Mouse (Mus musculus) right cerebral cortex, adult 18-20 months (tissue): ENCODE results near the gene Siah2.

Source experiments
- DNase-seq: peaks from one replicate; pipeline ENCODE4 v3.0.0; 2022; ENCODE audit warnings: mixed read lengths

The Siah2 gene

DNA sequence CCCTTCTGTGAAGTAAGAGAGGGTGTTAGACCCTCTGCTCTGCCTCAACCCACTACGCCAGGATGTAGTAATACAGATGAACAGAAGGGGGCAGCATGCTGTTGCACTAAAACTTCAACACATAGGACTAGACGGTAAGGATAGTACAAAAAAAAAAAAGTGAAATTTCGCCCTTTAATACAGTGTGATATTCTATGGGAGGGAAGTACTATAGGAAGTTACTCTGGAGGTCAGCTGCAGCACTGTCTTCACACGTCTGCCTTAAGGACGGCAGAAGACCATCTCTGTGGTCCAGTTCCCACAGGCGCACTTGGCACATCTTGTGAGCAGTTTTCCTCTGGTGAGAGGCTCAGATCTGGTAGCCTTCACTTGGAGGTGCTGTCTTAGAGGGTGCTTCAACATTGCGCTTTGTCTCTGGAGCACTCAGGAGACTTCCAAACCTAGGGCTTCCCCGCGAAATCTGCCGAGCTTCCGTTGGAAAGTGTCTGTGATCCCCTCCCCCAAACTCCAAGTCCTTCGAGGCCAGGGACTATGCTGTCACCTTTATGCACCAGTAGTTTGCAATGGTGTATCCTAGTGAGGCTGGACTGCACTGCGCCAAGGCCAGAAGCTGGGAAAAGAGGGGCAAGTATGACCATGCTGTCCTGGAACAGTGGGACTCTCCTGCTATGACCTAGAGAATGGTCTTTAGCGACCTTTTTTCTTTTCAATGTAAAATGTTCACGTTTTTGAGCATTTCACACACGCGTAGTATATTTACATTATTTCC lies 36.7 kb downstream of the Siah2 start:
- DNase-seq = peak; percentile 49

DNA sequence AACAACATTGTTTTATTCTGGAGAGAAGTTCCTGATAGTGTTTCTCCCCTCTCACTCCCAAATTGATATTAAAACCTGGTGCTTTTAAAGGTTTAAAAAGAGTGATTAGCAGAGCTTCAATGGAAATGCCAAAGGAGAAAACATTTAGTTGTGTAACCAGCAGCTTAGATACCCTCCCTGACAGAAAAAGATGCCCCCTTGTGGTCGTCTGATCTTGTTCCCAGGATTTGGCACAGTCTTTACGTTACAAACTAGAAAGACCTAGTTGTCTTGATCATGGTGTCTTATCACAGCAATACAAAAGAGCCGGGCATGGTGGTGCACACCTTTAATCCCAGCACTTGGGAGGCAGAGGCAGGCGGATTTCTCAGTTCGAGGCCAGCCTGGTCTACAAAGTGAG lies 38.3 kb downstream of the Siah2 start:
- DNase-seq = no peak

DNA sequence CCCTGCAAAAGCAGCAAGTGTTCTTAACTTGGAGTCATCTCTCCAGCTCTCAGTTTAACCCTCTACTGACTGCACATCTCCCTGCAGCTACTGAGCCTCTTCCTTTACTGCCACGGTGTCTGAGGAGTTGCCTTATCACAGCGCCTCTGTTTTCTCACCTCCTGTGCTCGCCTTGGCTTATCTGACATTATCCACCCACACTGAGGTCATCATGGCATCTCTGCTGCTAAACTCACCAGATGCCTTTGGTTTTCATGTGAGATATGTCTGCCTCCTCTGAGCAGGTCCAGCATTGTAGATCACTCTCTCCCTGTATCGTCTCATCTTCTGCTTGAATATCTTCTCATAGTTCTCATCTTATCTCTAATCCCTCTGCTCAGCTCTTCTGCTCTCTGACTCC lies 41.9 kb downstream of the Siah2 start:
- DNase-seq = no peak

DNA sequence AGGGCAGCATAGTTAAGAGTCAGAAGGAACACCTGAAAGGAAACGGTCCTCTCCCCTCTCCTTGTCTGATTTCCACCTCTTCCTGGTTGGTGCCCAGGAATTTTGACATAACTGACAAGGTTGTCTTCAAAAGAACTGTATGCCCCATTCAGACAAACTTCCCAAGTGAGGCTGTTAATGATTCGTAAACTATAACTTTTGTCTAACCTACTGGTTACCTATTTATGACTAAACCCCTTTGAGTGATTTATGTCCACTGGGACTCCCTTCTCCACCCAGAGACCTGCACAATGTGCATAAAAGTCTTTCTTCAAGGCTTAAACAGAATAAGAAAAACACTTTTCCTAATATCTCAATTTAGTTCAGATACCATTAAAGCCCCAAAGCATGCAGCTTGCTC lies 45.0 kb downstream of the Siah2 start:
- no peak for DNase-seq

DNA sequence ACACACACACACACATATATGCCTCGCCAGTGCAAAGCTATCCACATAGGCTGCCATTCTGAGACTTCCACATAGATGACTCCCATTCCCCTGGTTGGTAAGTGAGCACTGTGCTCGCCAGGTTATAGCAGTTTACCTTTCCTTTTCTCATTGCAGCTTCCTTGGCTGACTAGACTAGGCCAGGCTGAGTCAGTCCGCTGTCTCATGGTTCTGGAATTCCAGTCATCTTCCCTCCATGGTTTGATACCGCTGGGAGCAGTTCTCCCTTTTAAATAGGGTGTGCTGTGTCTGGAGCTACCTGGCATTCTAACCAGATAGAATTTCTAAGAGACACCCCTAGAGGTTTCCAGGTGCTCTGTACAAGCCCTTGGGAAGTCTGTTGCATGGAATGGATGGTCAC lies 46.0 kb downstream of the Siah2 start:
- DNase-seq = no peak

DNA sequence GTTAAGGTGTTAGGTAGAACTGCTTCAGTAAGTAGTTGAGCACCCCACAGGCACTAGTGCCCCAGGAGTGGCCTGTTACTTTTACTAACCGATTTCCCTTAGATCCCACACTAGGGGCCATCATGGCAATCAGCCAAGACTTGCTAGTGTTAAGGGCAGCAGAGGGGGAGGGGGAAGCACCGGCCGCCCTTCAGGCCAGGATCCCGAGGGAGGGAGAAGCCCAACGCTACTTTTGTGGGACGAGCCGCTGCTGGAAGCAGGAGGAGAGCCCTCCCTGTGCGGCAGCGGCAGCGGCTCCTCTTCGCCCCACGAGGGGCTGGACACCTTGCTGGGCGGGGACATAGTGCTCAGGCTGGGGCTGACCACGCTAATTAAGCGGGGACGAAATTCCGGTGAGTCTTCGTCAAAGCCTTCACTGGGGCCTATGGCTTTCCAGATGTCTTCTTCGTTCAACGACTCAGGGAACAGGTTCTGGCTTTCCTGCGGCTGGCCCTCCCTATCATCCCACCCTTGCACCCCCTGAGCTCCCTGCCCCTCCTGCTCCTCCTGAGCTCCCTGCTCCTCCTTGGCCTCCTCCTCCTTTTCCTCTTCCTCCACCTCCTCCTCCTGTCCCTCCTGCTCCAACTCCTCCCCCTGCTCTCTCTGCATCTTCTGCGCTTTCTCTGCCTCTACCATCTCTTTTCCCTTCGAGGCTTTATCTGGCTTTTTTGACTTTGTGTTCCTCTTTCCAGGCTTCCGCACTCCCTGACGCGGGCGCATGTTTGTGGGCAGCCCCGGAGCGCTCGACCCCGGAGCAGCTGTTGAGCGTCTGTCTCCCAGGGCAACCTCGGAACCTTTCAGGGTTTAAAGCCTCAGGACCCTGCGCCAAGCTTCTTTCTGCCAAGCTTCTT lies 55.5 kb downstream of the Siah2 start, which contains the start of gene Erich6:
Erich6 (minus strand) TSS at position 802 of the 890 bp plus-strand sequence.
- DNase-seq = peak; percentile 46

DNA sequence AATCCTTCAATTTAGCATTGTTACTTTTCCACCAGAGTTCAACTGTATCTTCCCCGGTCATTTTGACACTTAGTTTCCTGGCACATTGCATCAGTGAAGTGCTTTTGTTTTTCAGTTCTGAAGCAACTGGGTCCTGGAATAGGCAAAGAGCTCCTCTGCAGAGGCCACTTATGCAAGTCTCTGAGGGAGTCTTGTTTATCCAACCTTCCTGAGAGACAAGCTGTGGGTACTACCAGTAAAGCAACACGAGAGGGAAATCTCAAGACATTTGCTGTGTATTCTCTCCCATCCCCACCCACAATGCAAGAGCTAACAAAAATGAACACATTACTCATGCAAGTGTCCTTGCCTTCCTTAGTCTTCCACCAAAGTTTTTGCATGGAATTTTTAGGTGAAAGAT lies 60.5 kb downstream of the Siah2 start:
- peak; percentile 23 for DNase-seq

DNA sequence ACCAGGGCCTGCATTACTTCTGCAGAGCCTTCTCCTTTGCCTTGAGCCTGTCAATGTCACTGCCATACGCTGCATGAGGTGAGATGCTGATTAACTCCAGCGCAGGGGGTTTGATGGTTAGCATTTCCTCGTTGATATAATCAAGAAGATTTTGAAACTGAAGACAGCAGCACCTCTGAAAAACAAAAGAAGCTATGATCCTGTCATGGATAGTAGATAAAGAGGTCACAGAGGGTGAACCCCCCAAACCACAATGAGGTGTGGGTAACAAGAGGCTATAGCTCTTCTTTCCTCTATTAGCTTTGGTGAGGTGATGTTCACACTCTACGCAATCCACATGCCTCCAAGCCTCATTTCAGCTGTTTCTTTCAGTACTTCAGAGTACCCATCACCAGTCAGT lies 67.2 kb downstream of the Siah2 start:
- no peak for DNase-seq
